Mouse (Mus musculus) cerebellum, adult 2 months (tissue): Measurements from ENCODE around the gene Mrnip.

Source experiments
- CTCF ChIP-seq: fragments of 200-500 bp; IDR thresholded peaks from 2 replicates; pipeline ENCODE4 v1.5.1; 2011; ENCODE audit warnings: low read depth, mild to moderate bottlenecking, control low read depth, low read length, moderate library complexity, borderline replicate concordance; ENCODE audit not compliant: insufficient read depth
- POLR2A ChIP-seq: fragments of 200-500 bp; IDR thresholded peaks from 2 replicates; pipeline ENCODE4 v1.6.1; 2011; ENCODE audit warnings: low read length, control low read depth, borderline replicate concordance; ENCODE audit not compliant: insufficient read depth

DNA sequence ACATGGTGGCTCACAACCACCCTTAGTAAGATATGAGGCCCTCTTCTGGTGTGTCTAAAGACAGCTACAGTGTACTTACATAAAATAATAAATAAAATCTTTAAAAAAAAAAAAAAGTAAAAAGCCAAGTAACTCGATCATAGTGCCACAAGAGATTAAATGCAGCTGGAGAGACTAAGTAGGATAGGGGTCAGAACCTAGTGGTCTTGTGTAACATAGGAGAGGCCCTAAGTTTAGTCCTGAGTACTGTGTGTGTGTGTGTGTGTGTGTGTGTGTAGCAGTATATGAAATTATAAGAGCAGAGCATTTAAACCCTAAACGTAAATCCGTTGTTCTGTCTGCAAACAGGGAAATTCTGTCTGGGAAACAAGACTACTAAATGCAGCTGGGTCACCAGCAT lies 18.0 kb downstream of the Mrnip start:
- TF ChIP-seq CTCF (no peak), POLR2A (no peak)
